Mouse (Mus musculus): ENCODE data around the gene Mical2. TPM values are rescaled to one million over a fixed set of nuclear protein-coding genes. Genes with fewer than 3 reads are reported as not detected.

The Mical2 gene
- total and polyA plus RNA-seq, 3 experiments = not detected

GRCm38 (mm10) chr7:112390937-112391605 is 165.4 kb downstream of the Mical2 start:
- H3K9ac ChIP-seq (ENCODE audit: insufficient read depth, low read depth) = no peak overlapping the region
- no peak overlapping the region for H3K4me2 ChIP-seq (ENCODE audit: insufficient read depth, low read depth, poor library complexity, severe bottlenecking)
- in situ Hi-C loops (cut with MboI; ENCODE audit: low pct_ligation_motif_present, low pct_unique_long_range_greater_than_20kb, low sequenced_read_pairs) = no loop called here
- no peaks in the 10 kb centered on the region for H3K36me3 ChIP-seq (replicated peaks in 1 of 2; ENCODE audit: control insufficient read depth in 1 of 2, insufficient read depth in 1 of 2, low read length in 1 of 2)
- H3K9me3 ChIP-seq (replicated peaks; ENCODE audit: low read length) = no peaks in the 10 kb centered on the region
- no peak overlapping the region for H3K4me3 ChIP-seq (replicated peaks in 1 of 3; ENCODE audit: low read depth in 2 of 3, low read length in 2 of 3, poor library complexity in 1 of 3)
- H3K27me3 ChIP-seq (replicated peaks) = no peaks in the 10 kb centered on the region
- no peaks in the 10 kb centered on the region for H3K79me2 ChIP-seq (replicated peaks; ENCODE audit: control insufficient read depth, extremely low read depth, insufficient read depth, poor library complexity, severe bottlenecking)
- H3K4me1 ChIP-seq (ENCODE audit: control insufficient read depth in 1 of 2, insufficient read depth in 2 of 2) = peaks cover 0 to 5% of the 10 kb centered on the region in 2 experiments; a peak in 1 of 4 replicates
- H3K27ac ChIP-seq (ENCODE audit: insufficient read depth, low read depth) = no peak overlapping the region
- TF ChIP-seq SIN3A (IDR thresholded peaks at IDR 0.05; ENCODE audit: low read length) = no peak
- TF ChIP-seq POLR2A (IDR thresholded peaks at IDR 0.05; ENCODE audit: low read depth, low read length) = no peak
- no peak for TF ChIP-seq CTCF (conservative IDR thresholded peaks at IDR 0.05 in 1 of 2, IDR thresholded peaks at IDR 0.05 in 1 of 2; ENCODE audit: low read depth in 2 of 2, low read length in 2 of 2)
- TF ChIP-seq IRF4 (IDR thresholded peaks at IDR 0.05; ENCODE audit: low read depth, low read length) = no peak
- no peak for TF ChIP-seq ETS1 (conservative IDR thresholded peaks at IDR 0.05; ENCODE audit: low read depth, low read length)
- TF ChIP-seq BHLHE40 (IDR thresholded peaks at IDR 0.05; ENCODE audit: low read depth, low read length) = no peak
- no peak for TF ChIP-seq KAT2A (IDR thresholded peaks at IDR 0.05; ENCODE audit: insufficient replicate concordance, low read length)
- no peak for TF ChIP-seq PAX5 (IDR thresholded peaks at IDR 0.05; ENCODE audit: low read length)
- no peak for TF ChIP-seq JUN (IDR thresholded peaks at IDR 0.05; ENCODE audit: insufficient read depth, low read depth, low read length)
- no peak for TF ChIP-seq USF2 (conservative IDR thresholded peaks at IDR 0.05; ENCODE audit: low read depth, low read length)
- TF ChIP-seq NRF1 (IDR thresholded peaks at IDR 0.05; ENCODE audit: low read depth, low read length) = no peak
- TF ChIP-seq JUND (conservative IDR thresholded peaks at IDR 0.05; ENCODE audit: low read depth, low read length) = no peak
- no peak for TF ChIP-seq MYC (IDR thresholded peaks at IDR 0.05; ENCODE audit: low read depth, low read length)
- TF ChIP-seq HCFC1 (IDR thresholded peaks at IDR 0.05; ENCODE audit: low read depth, low read length) = no peak
- no peak for TF ChIP-seq UBTF (IDR thresholded peaks at IDR 0.05; ENCODE audit: low read depth, low read length)
- TF ChIP-seq EP300 (IDR thresholded peaks at IDR 0.05; ENCODE audit: low read length) = no peak
- TF ChIP-seq POLR2AphosphoS2 (IDR thresholded peaks at IDR 0.05; ENCODE audit: low read depth, low read length) = no peak
- no peak for TF ChIP-seq MXI1 (IDR thresholded peaks at IDR 0.05; ENCODE audit: low read depth, low read length)
- DNase-seq (ENCODE audit: extremely low read depth) = no peak
- dilution Hi-C loops (cut with MboI; ENCODE audit: extremely low pct_ligation_motif_present, extremely low pct_unique_long_range_greater_than_20kb, low sequenced_read_pairs) = no loop called here

- Histone ChIP-seq H3K4me2 (ENCODE audit: insufficient read depth, low read depth, poor library complexity, severe bottlenecking) (no peak overlapping the region), H3K27me3 (replicated peaks) (no peaks in the 10 kb centered on the region), H3K79me2 (replicated peaks; ENCODE audit: control insufficient read depth, extremely low read depth, insufficient read depth, poor library complexity, severe bottlenecking) (no peaks in the 10 kb centered on the region), H3K4me3 (replicated peaks in 1 of 3; ENCODE audit: low read depth in 2 of 3, low read length in 2 of 3, poor library complexity in 1 of 3) (no peak overlapping the region), H3K9me3 (replicated peaks; ENCODE audit: low read length) (no peaks in the 10 kb centered on the region), H3K4me1 (ENCODE audit: control insufficient read depth in 1 of 2, insufficient read depth in 2 of 2) (peaks cover 0 to 3% of the 10 kb centered on the region in 2 experiments; a peak in 1 of 4 replicates), H3K9ac (ENCODE audit: insufficient read depth, low read depth) (no peak overlapping the region), H3K36me3 (replicated peaks in 1 of 2; ENCODE audit: control insufficient read depth in 1 of 2, insufficient read depth in 1 of 2, low read length in 1 of 2) (no peaks in the 10 kb centered on the region), H3K27ac (ENCODE audit: insufficient read depth, low read depth) (no peak overlapping the region)
- no peak for TF ChIP-seq RCOR1 (conservative IDR thresholded peaks at IDR 0.05; ENCODE audit: low read depth, low read length)
- TF ChIP-seq SIN3A (IDR thresholded peaks at IDR 0.05; ENCODE audit: low read length) = no peak
- TF ChIP-seq SMC3 (IDR thresholded peaks at IDR 0.05; ENCODE audit: low read depth, low read length) = no peak
- no peak for TF ChIP-seq RAD21 (IDR thresholded peaks at IDR 0.05; ENCODE audit: low read depth, low read length)
- no peak for TF ChIP-seq PAX5 (IDR thresholded peaks at IDR 0.05; ENCODE audit: low read length)
- no peak for TF ChIP-seq ZNF384 (IDR thresholded peaks at IDR 0.05; ENCODE audit: low read depth, low read length)
- no peak for TF ChIP-seq ZKSCAN1 (IDR thresholded peaks at IDR 0.05; ENCODE audit: borderline replicate concordance, low read depth, low read length)
- TF ChIP-seq CHD1 (IDR thresholded peaks at IDR 0.05; ENCODE audit: low read depth, low read length) = no peak
- TF ChIP-seq MAZ (IDR thresholded peaks at IDR 0.05; ENCODE audit: low read depth, low read length) = no peak
- no peak for TF ChIP-seq CTCF (conservative IDR thresholded peaks at IDR 0.05 in 1 of 2, IDR thresholded peaks at IDR 0.05 in 1 of 2; ENCODE audit: low read depth in 2 of 2, low read length in 2 of 2)
- TF ChIP-seq BHLHE40 (IDR thresholded peaks at IDR 0.05; ENCODE audit: low read depth, low read length) = no peak
- no peak for TF ChIP-seq E2F4 (IDR thresholded peaks at IDR 0.05; ENCODE audit: insufficient replicate concordance, low read depth, low read length)
- TF ChIP-seq KAT2A (IDR thresholded peaks at IDR 0.05; ENCODE audit: insufficient replicate concordance, low read length) = no peak
- TF ChIP-seq TBP (conservative IDR thresholded peaks at IDR 0.05; ENCODE audit: low read depth, low read length) = no peak
- no peak for TF ChIP-seq NELFE (IDR thresholded peaks at IDR 0.05; ENCODE audit: low read depth, low read length)
- TF ChIP-seq ZC3H11A (IDR thresholded peaks at IDR 0.05; ENCODE audit: low read depth, low read length) = no peak
- TF ChIP-seq MXI1 (IDR thresholded peaks at IDR 0.05; ENCODE audit: low read depth, low read length) = no peak
- no peak for TF ChIP-seq TCF12 (IDR thresholded peaks at IDR 0.05; ENCODE audit: low read depth, low read length)
- no peak for TF ChIP-seq MAFK (IDR thresholded peaks at IDR 0.05; ENCODE audit: insufficient replicate concordance, low read length)
- DNase-seq (ENCODE audit: extremely low read depth) = no peak
- in situ Hi-C loops (cut with MboI; ENCODE audit: low pct_ligation_motif_present, low pct_unique_long_range_greater_than_20kb, low sequenced_read_pairs) = no loop called here
- dilution Hi-C loops (cut with MboI; ENCODE audit: extremely low pct_ligation_motif_present, extremely low pct_unique_long_range_greater_than_20kb, low sequenced_read_pairs) = no loop called here
Observed at GRCm38 (mm10) chr7:112397786-112398185, 172.1 kb downstream of the Mical2 start.

Data from CH12.LX (cell line).